Mouse (Mus musculus) lung, postnatal 25 days (tissue): ENCODE data around the gene Nrn1l.
A peak's percentile ranks its signal among the peaks of the same experiment; 100 is the strongest.

Experiments used
- DNase-seq: peaks from one replicate; pipeline ENCODE4 v3.0.0; 2022; ENCODE audit warnings: low spot score

Gene Nrn1l

GRCm38 (mm10) chr8:105893339-105893738, at the start of gene Nrn1l:
Nrn1l (plus strand) TSS chr8:105893567.
- DNase-seq: peak; percentile 65

- DNase-seq: no peak
These were observed 46.7 kb upstream of the Nrn1l start for GRCm38 (mm10) chr8:105846678-105847077.

- no peak for DNase-seq
These were observed 43.4 kb upstream of the Nrn1l start for GRCm38 (mm10) chr8:105850014-105850413.

- DNase-seq: no peak
These were observed 42.8 kb upstream of the Nrn1l start for GRCm38 (mm10) chr8:105850611-105851010.

GRCm38 (mm10) chr8:105851651-105852143, 41.7 kb upstream of the Nrn1l start:
- DNase-seq: peak; percentile 92

- DNase-seq: no peak
These were observed 41.1 kb upstream of the Nrn1l start for GRCm38 (mm10) chr8:105852146-105852729.

GRCm38 (mm10) chr8:105853178-105853577, 40.2 kb upstream of the Nrn1l start, which contains the start of gene Cenpt:
Cenpt (minus strand) TSS chr8:105853278.
- DNase-seq: no peak

- no peak for DNase-seq
These were observed 39.1 kb upstream of the Nrn1l start for GRCm38 (mm10) chr8:105854303-105854702.

- peak; percentile 94 for DNase-seq
These were observed 38.6 kb upstream of the Nrn1l start, which contains the start of gene Thap11 for GRCm38 (mm10) chr8:105854715-105855216. Thap11 (plus strand) TSS chr8:105855132.

GRCm38 (mm10) chr8:105855248-105856167, 37.9 kb upstream of the Nrn1l start:
- DNase-seq: no peak

GRCm38 (mm10) chr8:105856168-105856835, 37.1 kb upstream of the Nrn1l start:
- DNase-seq: no peak

- peak; percentile 41 for DNase-seq
These were observed 34.9 kb upstream of the Nrn1l start for GRCm38 (mm10) chr8:105858495-105858894.

GRCm38 (mm10) chr8:105859314-105859713, 34.1 kb upstream of the Nrn1l start:
- no peak for DNase-seq

- peak; percentile 99 for DNase-seq
These were observed 33.0 kb upstream of the Nrn1l start, which contains the start of gene Nutf2 for GRCm38 (mm10) chr8:105860143-105860981. Nutf2 (plus strand) TSS chr8:105860580.

- DNase-seq: no peak
These were observed 31.4 kb upstream of the Nrn1l start for GRCm38 (mm10) chr8:105861951-105862350.

- no peak for DNase-seq
These were observed 26.9 kb upstream of the Nrn1l start for GRCm38 (mm10) chr8:105866364-105867029.

- no peak for DNase-seq
These were observed 19.1 kb upstream of the Nrn1l start for GRCm38 (mm10) chr8:105874301-105874700.

GRCm38 (mm10) chr8:105880754-105881520, 12.4 kb upstream of the Nrn1l start, which contains the start of gene Edc4:
Edc4 (plus strand) TSS chr8:105880881.
- peak; percentile 86 for DNase-seq

- no peak for DNase-seq
These were observed 3.5 kb upstream of the Nrn1l start for GRCm38 (mm10) chr8:105889756-105890465.
